Mouse (Mus musculus): ENCODE data around the gene Gm960. TPM values are rescaled to one million over a fixed set of nuclear protein-coding genes. Genes with fewer than 3 reads are reported as not detected.

Gm960 gene
- polyA plus RNA-seq, 1 experiment from 2014 or later = 3.4 TPM

GRCm38 (mm10) chr19:4615151-4616093, 83.0 kb downstream of the Gm960 start, which contains the start of gene Lrfn4:
Lrfn4 (minus strand) TSS chr19:4615667.
- Histone ChIP-seq H3K9me3 (ENCODE audit: control insufficient read depth, low read length) (no peaks in the 10 kb centered on the region), H3K9ac (ENCODE audit: low read depth, low read length) (peak within 1 kb of the TSS; percentile 97), H3K27me3 (ENCODE audit: control insufficient read depth, insufficient read depth, low read length) (no peaks in the 10 kb centered on the region), H3K27ac (ENCODE audit: low read depth, low read length) (peak within 1 kb of the TSS; percentile 95), H3K4me3 (ENCODE audit: low read length) (peak within 1 kb of the TSS; percentile 88), H3K4me1 (ENCODE audit: control insufficient read depth, insufficient read depth, low read length) (peaks cover 20% of the 10 kb centered on the region), H3K36me3 (ENCODE audit: control insufficient read depth, insufficient read depth, low read length) (peaks cover 31% of the 10 kb centered on the region), H3K4me2 (replicated peaks; ENCODE audit: low read depth, low read length) (peak within 1 kb of the TSS; percentile 78)
- peak; percentile 95 for ATAC-seq (ENCODE audit: low FRiP score, low TSS enrichment)
- under 1% methylated on average over 83 of the region's 87 CpGs for WGBS

GRCm38 (mm10) chr19:4614305-4615150, 83.9 kb downstream of the Gm960 start:
- peaks cover 31% of the 10 kb centered on the region for H3K36me3 ChIP-seq (ENCODE audit: control insufficient read depth, insufficient read depth, low read length)
- H3K9me3 ChIP-seq (ENCODE audit: control insufficient read depth, low read length) = no peaks in the 10 kb centered on the region
- peak overlapping the region; percentile 97 for H3K9ac ChIP-seq (ENCODE audit: low read depth, low read length)
- peak overlapping the region; percentile 95 for H3K27ac ChIP-seq (ENCODE audit: low read depth, low read length)
- H3K4me2 ChIP-seq (replicated peaks; ENCODE audit: low read depth, low read length) = peak overlapping the region; percentile 78
- H3K27me3 ChIP-seq (ENCODE audit: control insufficient read depth, insufficient read depth, low read length) = no peaks in the 10 kb centered on the region
- WGBS = 17% methylated on average over 43 of the region's 49 CpGs
- H3K4me3 ChIP-seq (ENCODE audit: low read length) = peak overlapping the region; percentile 88
- peaks cover 20% of the 10 kb centered on the region for H3K4me1 ChIP-seq (ENCODE audit: control insufficient read depth, insufficient read depth, low read length)
- peak; percentile 13; the same call in 1 of the 2 replicates for ATAC-seq (ENCODE audit: low FRiP score, low TSS enrichment)

- no peak for ATAC-seq (ENCODE audit: low FRiP score, low TSS enrichment)
- peak overlapping the region; percentile 88 for H3K4me3 ChIP-seq (ENCODE audit: low read length)
- no peaks in the 10 kb centered on the region for H3K27me3 ChIP-seq (ENCODE audit: control insufficient read depth, insufficient read depth, low read length)
- peaks cover 20% of the 10 kb centered on the region for H3K4me1 ChIP-seq (ENCODE audit: control insufficient read depth, insufficient read depth, low read length)
- peak overlapping the region; percentile 97 for H3K9ac ChIP-seq (ENCODE audit: low read depth, low read length)
- H3K4me2 ChIP-seq (replicated peaks; ENCODE audit: low read depth, low read length) = peak overlapping the region; percentile 78
- H3K27ac ChIP-seq (ENCODE audit: low read depth, low read length) = no peak overlapping the region; the same call in 1 of the 2 replicates
- no peaks in the 10 kb centered on the region for H3K9me3 ChIP-seq (ENCODE audit: control insufficient read depth, low read length)
- H3K36me3 ChIP-seq (ENCODE audit: control insufficient read depth, insufficient read depth, low read length) = peaks cover 31% of the 10 kb centered on the region
- WGBS = 80% methylated on average over 33 of the region's 33 CpGs
These were observed 84.8 kb downstream of the Gm960 start for GRCm38 (mm10) chr19:4613464-4614304.

GRCm38 (mm10) chr19:4612181-4612961, 86.1 kb downstream of the Gm960 start:
- peaks cover 31% of the 10 kb centered on the region for H3K36me3 ChIP-seq (ENCODE audit: control insufficient read depth, insufficient read depth, low read length)
- no peaks in the 10 kb centered on the region for H3K9me3 ChIP-seq (ENCODE audit: control insufficient read depth, low read length)
- no peak for ATAC-seq (ENCODE audit: low FRiP score, low TSS enrichment)
- WGBS = 89% methylated on average over 19 of the region's 19 CpGs
- no peaks in the 10 kb centered on the region for H3K27me3 ChIP-seq (ENCODE audit: control insufficient read depth, insufficient read depth, low read length)
- no peak overlapping the region for H3K27ac ChIP-seq (ENCODE audit: low read depth, low read length)
- peaks cover 20% of the 10 kb centered on the region for H3K4me1 ChIP-seq (ENCODE audit: control insufficient read depth, insufficient read depth, low read length)
- H3K9ac ChIP-seq (ENCODE audit: low read depth, low read length) = no peak overlapping the region
- H3K4me2 ChIP-seq (replicated peaks; ENCODE audit: low read depth, low read length) = no peak overlapping the region; the same call in 1 of the 2 replicates
- no peak overlapping the region for H3K4me3 ChIP-seq (ENCODE audit: low read length)

GRCm38 (mm10) chr19:4610109-4610508, 88.4 kb downstream of the Gm960 start:
- WGBS = 56% methylated on average over 4 of the region's 4 CpGs
- no peak overlapping the region for H3K27ac ChIP-seq (ENCODE audit: low read depth, low read length)
- no peaks in the 10 kb centered on the region for H3K9me3 ChIP-seq (ENCODE audit: control insufficient read depth, low read length)
- ATAC-seq (ENCODE audit: low FRiP score, low TSS enrichment) = no peak
- peaks cover 16% of the 10 kb centered on the region for H3K4me1 ChIP-seq (ENCODE audit: control insufficient read depth, insufficient read depth, low read length)
- H3K9ac ChIP-seq (ENCODE audit: low read depth, low read length) = no peak overlapping the region
- no peak overlapping the region for H3K4me3 ChIP-seq (ENCODE audit: low read length)
- no peaks in the 10 kb centered on the region for H3K27me3 ChIP-seq (ENCODE audit: control insufficient read depth, insufficient read depth, low read length)
- no peak overlapping the region for H3K4me2 ChIP-seq (replicated peaks; ENCODE audit: low read depth, low read length)
- peaks cover 31% of the 10 kb centered on the region for H3K36me3 ChIP-seq (ENCODE audit: control insufficient read depth, insufficient read depth, low read length)

GRCm38 (mm10) chr19:4608511-4608910, 90.0 kb downstream of the Gm960 start:
- no peak overlapping the region for H3K4me2 ChIP-seq (replicated peaks; ENCODE audit: low read depth, low read length)
- no peaks in the 10 kb centered on the region for H3K27me3 ChIP-seq (ENCODE audit: control insufficient read depth, insufficient read depth, low read length)
- peaks cover 5% of the 10 kb centered on the region; the same call in 1 of the 2 replicates for H3K4me1 ChIP-seq (ENCODE audit: control insufficient read depth, insufficient read depth, low read length)
- no peak for ATAC-seq (ENCODE audit: low FRiP score, low TSS enrichment)
- H3K4me3 ChIP-seq (ENCODE audit: low read length) = no peak overlapping the region
- H3K9me3 ChIP-seq (ENCODE audit: control insufficient read depth, low read length) = no peaks in the 10 kb centered on the region
- 82% methylated on average over 4 of the region's 4 CpGs for WGBS
- peaks cover 27% of the 10 kb centered on the region for H3K36me3 ChIP-seq (ENCODE audit: control insufficient read depth, insufficient read depth, low read length)
- no peak overlapping the region for H3K27ac ChIP-seq (ENCODE audit: low read depth, low read length)
- no peak overlapping the region for H3K9ac ChIP-seq (ENCODE audit: low read depth, low read length)

GRCm38 (mm10) chr19:4607406-4607805, 91.1 kb downstream of the Gm960 start:
- Histone ChIP-seq H3K9ac (ENCODE audit: low read depth, low read length) (no peak overlapping the region), H3K4me3 (ENCODE audit: low read length) (no peak overlapping the region), H3K4me2 (replicated peaks; ENCODE audit: low read depth, low read length) (no peak overlapping the region), H3K9me3 (ENCODE audit: control insufficient read depth, low read length) (no peaks in the 10 kb centered on the region), H3K27ac (ENCODE audit: low read depth, low read length) (no peak overlapping the region), H3K27me3 (ENCODE audit: control insufficient read depth, insufficient read depth, low read length) (no peaks in the 10 kb centered on the region), H3K4me1 (ENCODE audit: control insufficient read depth, insufficient read depth, low read length) (0 out of 2 replicates have a peak, but pooled peaks cover 2% of the 10 kb centered on the region), H3K36me3 (ENCODE audit: control insufficient read depth, insufficient read depth, low read length) (peaks cover 17% of the 10 kb centered on the region)
- 94% methylated on average over 12 of the region's 12 CpGs for WGBS
- ATAC-seq (ENCODE audit: low FRiP score, low TSS enrichment) = no peak

- peaks cover 2% of the 10 kb centered on the region; the same call in 1 of the 2 replicates for H3K36me3 ChIP-seq (ENCODE audit: control insufficient read depth, insufficient read depth, low read length)
- no peak for ATAC-seq (ENCODE audit: low FRiP score, low TSS enrichment)
- no peaks in the 10 kb centered on the region for H3K4me1 ChIP-seq (ENCODE audit: control insufficient read depth, insufficient read depth, low read length)
- H3K9me3 ChIP-seq (ENCODE audit: control insufficient read depth, low read length) = no peaks in the 10 kb centered on the region
- H3K4me3 ChIP-seq (ENCODE audit: low read length) = no peak overlapping the region
- no peak overlapping the region for H3K27ac ChIP-seq (ENCODE audit: low read depth, low read length)
- 49% methylated on average over 4 of the region's 4 CpGs for WGBS
- no peak overlapping the region for H3K9ac ChIP-seq (ENCODE audit: low read depth, low read length)
- no peak overlapping the region for H3K4me2 ChIP-seq (replicated peaks; ENCODE audit: low read depth, low read length)
- no peaks in the 10 kb centered on the region for H3K27me3 ChIP-seq (ENCODE audit: control insufficient read depth, insufficient read depth, low read length)
These were observed 92.8 kb downstream of the Gm960 start for GRCm38 (mm10) chr19:4605654-4606053.
